Mouse (Mus musculus) thymus, adult 2 months (tissue): ENCODE data around the gene Gipr.

Experiments
- CTCF ChIP-seq: fragments of 200-500 bp; IDR thresholded peaks from 2 replicates; pipeline ENCODE4 v1.5.1; 2012; ENCODE audit warnings: mild to moderate bottlenecking, control low read depth, low read length, moderate library complexity, borderline replicate concordance; ENCODE audit not compliant: control insufficient read depth, poor library complexity, insufficient read depth; ENCODE audit errors: extremely low read depth
- POLR2A ChIP-seq: fragments of 200-500 bp; IDR thresholded peaks from 2 replicates; pipeline ENCODE4 v1.6.1; 2012; ENCODE audit warnings: mild to moderate bottlenecking, low read length, control low read depth, moderate library complexity; ENCODE audit not compliant: control insufficient read depth, poor library complexity, insufficient read depth; ENCODE audit errors: extremely low read depth

GRCm38 (mm10) chr7:19214369-19214768, 48.4 kb upstream of the Gipr start:
- TF ChIP-seq CTCF (no peak), POLR2A (no peak)
